Mouse (Mus musculus) limb, embryonic 13.5 days (tissue): ENCODE results near the gene Pdxdc1. TPM values are rescaled to one million over a fixed set of nuclear protein-coding genes. Genes with fewer than 3 reads are reported as not detected.

ENCODE experiments used
- ATAC-seq: fragments of 200-750 bp; cut with Nextera tagmentation; 2 replicates; pipeline ENCODE4 v1.8.0; 2017; ENCODE audit warnings: low read depth, moderate number of reproducible peaks, moderate TSS enrichment; ENCODE audit not compliant: low FRiP score
- H3K27ac ChIP-seq: fragments of 300-500 bp; sonication (generic); 2 replicates; pipeline ENCODE4 v1.5.1; 2015; ENCODE audit warnings: inconsistent platforms, mild to moderate bottlenecking, moderate library complexity
- H3K27me3 ChIP-seq: fragments of 300-500 bp; sonication (generic); 2 replicates; pipeline ENCODE4 v1.6.1; 2015; ENCODE audit warnings: mild to moderate bottlenecking, inconsistent platforms
- H3K36me3 ChIP-seq: fragments of 300-500 bp; sonication (generic); 2 replicates; pipeline ENCODE4 v1.6.1; 2015; ENCODE audit warnings: inconsistent platforms, mild to moderate bottlenecking, moderate library complexity
- H3K4me1 ChIP-seq: fragments of 300-500 bp; sonication (generic); 2 replicates; pipeline ENCODE4 v1.6.1; 2015; ENCODE audit warnings: inconsistent platforms
- H3K4me2 ChIP-seq: fragments of 300-500 bp; sonication (generic); replicated peaks from 2 replicates; pipeline ENCODE4 v1.6.1; 2015; ENCODE audit warnings: inconsistent platforms, mild to moderate bottlenecking, moderate library complexity
- H3K4me3 ChIP-seq: fragments of 300-500 bp; sonication (generic); 2 replicates; pipeline ENCODE4 v1.5.1; 2015; ENCODE audit warnings: moderate library complexity, mild to moderate bottlenecking, inconsistent platforms
- H3K9ac ChIP-seq: fragments of 300-500 bp; sonication (generic); 2 replicates; pipeline ENCODE4 v1.6.1; 2015; ENCODE audit warnings: mild to moderate bottlenecking, inconsistent platforms
- H3K9me3 ChIP-seq: fragments of 300-500 bp; sonication (generic); 2 replicates; pipeline ENCODE4 v1.6.1; 2016; ENCODE audit warnings: inconsistent platforms
- WGBS: fragments of 180-500 bp; shearing (Covaris S2); methylation state at CpG from one replicate; pipeline ENCODE4 v1.1.7; 2015; 5-methylcytosine and 5-hydroxymethylcytosine counted together
- polyA plus RNA-seq: library from polyadenylated mRNA; unstranded; fragments of >200 nt; fragmentation: Nextera tagmentation; extraction: Ambion mirVana; gene quantifications from 2 replicates; pipeline ENCODE4 v1.2.1, GENCODE M21; 2015

The Pdxdc1 gene
- polyA plus RNA-seq, 1 experiment from 2014 or later: 110 TPM

GRCm38 (mm10) chr16:13921063-13921462, 18.1 kb upstream of the Pdxdc1 start:
- no peak overlapping the region for H3K27ac ChIP-seq
- peaks cover 13% of the 10 kb centered on the region; the same call in 1 of the 2 replicates for H3K9me3 ChIP-seq
- WGBS: 87% methylated on average over 6 of the region's 6 CpGs

DNA sequence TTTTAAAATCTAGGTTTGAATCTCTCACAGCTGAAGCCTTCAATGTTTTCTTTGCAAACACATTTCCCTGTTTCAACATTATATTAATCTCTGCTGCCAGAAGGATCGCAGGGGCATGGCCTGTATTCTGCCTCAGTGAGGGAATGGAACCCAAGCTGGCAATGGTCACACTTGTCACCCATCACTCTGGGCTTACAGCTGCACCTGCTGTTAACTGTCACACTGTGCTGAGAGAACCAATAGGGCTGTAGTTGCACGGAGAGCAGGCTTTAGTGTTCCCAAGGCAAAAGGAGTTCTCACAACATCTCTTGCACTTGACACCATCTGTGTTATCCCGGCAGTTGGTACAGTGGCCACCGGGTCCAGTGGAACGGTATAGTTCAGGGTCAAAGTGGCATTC, 17.2 kb upstream of the Pdxdc1 start:
- 89% methylated on average over 5 of the region's 5 CpGs for WGBS
- no peaks in the 10 kb centered on the region for H3K4me1 ChIP-seq
- no peak overlapping the region for H3K27ac ChIP-seq
- peaks cover 7% of the 10 kb centered on the region for H3K36me3 ChIP-seq
- H3K9ac ChIP-seq: no peak overlapping the region
- peaks cover 13% of the 10 kb centered on the region; the same call in 1 of the 2 replicates for H3K9me3 ChIP-seq
- ATAC-seq: no peak
- no peak overlapping the region for H3K4me2 ChIP-seq
- H3K4me3 ChIP-seq: no peak overlapping the region
- H3K27me3 ChIP-seq: no peaks in the 10 kb centered on the region

More at GRCm38 (mm10) chr16:13921063-13921462, 18.1 kb upstream of the Pdxdc1 start:
- Histone ChIP-seq H3K4me3 (no peak overlapping the region), H3K36me3 (peaks cover 6% of the 10 kb centered on the region; the same call in 1 of the 2 replicates), H3K27me3 (no peaks in the 10 kb centered on the region), H3K4me2 (no peak overlapping the region), H3K9ac (no peak overlapping the region), H3K4me1 (no peaks in the 10 kb centered on the region)
- ATAC-seq: no peak

GRCm38 (mm10) chr16:13907297-13907696, 4.4 kb upstream of the Pdxdc1 start:
- Histone ChIP-seq H3K27ac (no peak overlapping the region), H3K9ac (no peak overlapping the region), H3K9me3 (no peaks in the 10 kb centered on the region), H3K4me1 (0 out of 2 replicates have a peak, but pooled peaks cover 4% of the 10 kb centered on the region), H3K4me3 (no peak overlapping the region), H3K4me2 (no peak overlapping the region), H3K27me3 (no peaks in the 10 kb centered on the region), H3K36me3 (no peaks in the 10 kb centered on the region)
- WGBS: 73% methylated on average over 3 of the region's 3 CpGs
- ATAC-seq: no peak

GRCm38 (mm10) chr16:13903488-13903887, 557 bp upstream of the Pdxdc1 start:
- Histone ChIP-seq H3K4me2 (peak overlapping the region; percentile 68), H3K27me3 (no peaks in the 10 kb centered on the region), H3K4me1 (peaks cover 17% of the 10 kb centered on the region), H3K27ac (peak overlapping the region; percentile 83), H3K4me3 (peak overlapping the region; percentile 92), H3K9ac (peak overlapping the region; percentile 97), H3K9me3 (no peaks in the 10 kb centered on the region), H3K36me3 (no peaks in the 10 kb centered on the region)
- WGBS: 4% methylated on average over 8 of the region's 8 CpGs
- peak; percentile 81 for ATAC-seq

GRCm38 (mm10) chr16:13902397-13902831, 517 bp downstream of the Pdxdc1 start:
- Histone ChIP-seq H3K27me3 (no peaks in the 10 kb centered on the region), H3K4me3 (peak overlapping the region; percentile 92), H3K9me3 (no peaks in the 10 kb centered on the region), H3K9ac (peak overlapping the region; percentile 97), H3K4me2 (peak overlapping the region; percentile 68), H3K27ac (peak overlapping the region; percentile 88), H3K4me1 (peaks cover 17% of the 10 kb centered on the region), H3K36me3 (no peaks in the 10 kb centered on the region)
- WGBS: under 1% methylated on average over 30 of the region's 30 CpGs
- no peak; the same call in 1 of the 2 replicates for ATAC-seq

- no peaks in the 10 kb centered on the region for H3K36me3 ChIP-seq
- ATAC-seq: no peak
- no peaks in the 10 kb centered on the region for H3K27me3 ChIP-seq
- no peak overlapping the region for H3K27ac ChIP-seq
- no peak overlapping the region for H3K4me3 ChIP-seq
- H3K9me3 ChIP-seq: no peaks in the 10 kb centered on the region
- H3K4me2 ChIP-seq: no peak overlapping the region
- peaks cover 27% of the 10 kb centered on the region for H3K4me1 ChIP-seq
- no peak overlapping the region for H3K9ac ChIP-seq
- 42% methylated on average over 2 of the region's 2 CpGs for WGBS
Measured at GRCm38 (mm10) chr16:13898981-13899380, 4.0 kb downstream of the Pdxdc1 start.

DNA sequence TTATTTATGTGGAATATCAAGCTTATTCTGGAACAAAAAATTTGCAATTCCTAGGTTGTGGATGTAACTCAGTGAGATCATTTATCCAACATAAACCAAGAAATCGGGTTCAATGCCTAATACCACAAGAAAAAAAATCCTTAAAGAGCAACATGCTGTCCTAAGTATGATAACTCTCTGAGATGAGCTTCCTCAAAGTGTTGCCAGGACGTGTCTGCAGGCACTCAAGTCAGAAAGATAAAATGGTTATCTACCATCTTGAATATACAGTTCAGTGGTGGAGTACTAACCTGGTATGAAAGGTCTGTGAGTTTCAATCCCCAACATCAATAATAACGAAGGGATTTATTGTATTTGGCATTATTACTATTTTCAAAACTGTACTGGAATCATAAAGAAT, 6.6 kb downstream of the Pdxdc1 start:
- peaks cover 16% of the 10 kb centered on the region for H3K4me1 ChIP-seq
- no peaks in the 10 kb centered on the region for H3K9me3 ChIP-seq
- ATAC-seq: no peak
- H3K9ac ChIP-seq: no peak overlapping the region
- no peak overlapping the region for H3K4me3 ChIP-seq
- 85% methylated on average over 3 of the region's 3 CpGs for WGBS
- no peaks in the 10 kb centered on the region for H3K27me3 ChIP-seq
- H3K4me2 ChIP-seq: no peak overlapping the region
- no peak overlapping the region for H3K27ac ChIP-seq
- H3K36me3 ChIP-seq: no peaks in the 10 kb centered on the region

GRCm38 (mm10) chr16:13895740-13896139, 7.2 kb downstream of the Pdxdc1 start:
- H3K9me3 ChIP-seq: no peaks in the 10 kb centered on the region
- H3K4me2 ChIP-seq: no peak overlapping the region
- no peak overlapping the region for H3K4me3 ChIP-seq
- no peak for ATAC-seq
- WGBS: 92% methylated on average over 3 of the region's 3 CpGs
- no peaks in the 10 kb centered on the region for H3K36me3 ChIP-seq
- no peak overlapping the region for H3K27ac ChIP-seq
- no peak overlapping the region for H3K9ac ChIP-seq
- peaks cover 11% of the 10 kb centered on the region; the same call in 1 of the 2 replicates for H3K4me1 ChIP-seq
- no peaks in the 10 kb centered on the region for H3K27me3 ChIP-seq

DNA sequence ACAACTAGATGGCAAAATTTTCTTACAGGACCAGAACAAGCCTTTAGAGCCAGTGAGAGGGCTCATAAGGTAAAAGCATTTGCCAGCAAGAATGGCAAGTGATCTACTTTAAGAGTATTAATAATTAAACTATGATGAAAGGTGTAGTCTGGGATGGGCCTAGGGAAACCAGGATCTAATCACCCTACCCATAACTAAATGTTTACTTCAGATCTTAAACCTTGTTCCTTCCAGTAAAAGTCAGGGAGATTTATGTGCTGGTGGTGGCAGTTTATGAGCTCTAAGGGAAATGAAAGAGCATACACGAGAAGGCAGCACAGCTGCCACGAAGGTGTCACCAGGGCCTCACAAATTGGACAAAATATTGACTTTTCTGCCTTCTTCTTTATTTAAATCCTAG, 8.8 kb downstream of the Pdxdc1 start:
- no peaks in the 10 kb centered on the region for H3K36me3 ChIP-seq
- no peaks in the 10 kb centered on the region for H3K9me3 ChIP-seq
- no peak overlapping the region; the same call in 1 of the 2 replicates for H3K9ac ChIP-seq
- no peak overlapping the region for H3K4me2 ChIP-seq
- H3K4me3 ChIP-seq: no peak overlapping the region
- no peak for ATAC-seq
- 12% methylated on average over 2 of the region's 2 CpGs for WGBS
- H3K4me1 ChIP-seq: peaks cover 11% of the 10 kb centered on the region; the same call in 1 of the 2 replicates
- H3K27me3 ChIP-seq: no peaks in the 10 kb centered on the region
- no peak overlapping the region for H3K27ac ChIP-seq

- ATAC-seq: no peak
- Histone ChIP-seq H3K9me3 (no peaks in the 10 kb centered on the region), H3K4me3 (no peak overlapping the region), H3K27ac (no peak overlapping the region), H3K4me1 (peaks cover 11% of the 10 kb centered on the region; the same call in 1 of the 2 replicates), H3K4me2 (no peak overlapping the region), H3K27me3 (no peaks in the 10 kb centered on the region), H3K9ac (no peak overlapping the region), H3K36me3 (no peaks in the 10 kb centered on the region)
Measured at GRCm38 (mm10) chr16:13892850-13893249, 10.1 kb downstream of the Pdxdc1 start.

DNA sequence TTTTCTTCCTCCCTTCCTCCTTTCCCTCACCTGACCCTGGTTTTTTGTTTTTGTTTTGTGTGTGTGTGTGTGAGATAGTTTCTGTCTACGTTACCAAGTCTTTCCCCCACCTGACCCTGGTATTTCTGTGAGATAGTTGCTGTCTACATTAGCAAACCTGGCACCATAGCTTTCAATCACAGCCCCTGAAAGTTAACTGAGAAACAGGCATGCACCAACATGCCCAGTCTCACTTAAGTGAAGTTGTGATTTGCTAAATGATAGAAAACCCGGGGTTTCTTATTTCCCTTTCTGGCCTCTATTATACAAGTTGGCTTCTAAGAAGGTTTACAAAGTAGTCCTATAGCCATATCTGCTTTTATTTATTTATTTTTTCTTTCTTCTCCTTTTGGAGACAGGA, 12.5 kb downstream of the Pdxdc1 start:
- peaks cover 11% of the 10 kb centered on the region; the same call in 1 of the 2 replicates for H3K4me1 ChIP-seq
- 68% methylated on average over 2 of the region's 2 CpGs for WGBS
- H3K9ac ChIP-seq: no peak overlapping the region
- no peaks in the 10 kb centered on the region for H3K36me3 ChIP-seq
- no peak overlapping the region for H3K27ac ChIP-seq
- ATAC-seq: no peak
- no peaks in the 10 kb centered on the region for H3K9me3 ChIP-seq
- no peak overlapping the region for H3K4me3 ChIP-seq
- H3K4me2 ChIP-seq: no peak overlapping the region
- no peaks in the 10 kb centered on the region for H3K27me3 ChIP-seq

DNA sequence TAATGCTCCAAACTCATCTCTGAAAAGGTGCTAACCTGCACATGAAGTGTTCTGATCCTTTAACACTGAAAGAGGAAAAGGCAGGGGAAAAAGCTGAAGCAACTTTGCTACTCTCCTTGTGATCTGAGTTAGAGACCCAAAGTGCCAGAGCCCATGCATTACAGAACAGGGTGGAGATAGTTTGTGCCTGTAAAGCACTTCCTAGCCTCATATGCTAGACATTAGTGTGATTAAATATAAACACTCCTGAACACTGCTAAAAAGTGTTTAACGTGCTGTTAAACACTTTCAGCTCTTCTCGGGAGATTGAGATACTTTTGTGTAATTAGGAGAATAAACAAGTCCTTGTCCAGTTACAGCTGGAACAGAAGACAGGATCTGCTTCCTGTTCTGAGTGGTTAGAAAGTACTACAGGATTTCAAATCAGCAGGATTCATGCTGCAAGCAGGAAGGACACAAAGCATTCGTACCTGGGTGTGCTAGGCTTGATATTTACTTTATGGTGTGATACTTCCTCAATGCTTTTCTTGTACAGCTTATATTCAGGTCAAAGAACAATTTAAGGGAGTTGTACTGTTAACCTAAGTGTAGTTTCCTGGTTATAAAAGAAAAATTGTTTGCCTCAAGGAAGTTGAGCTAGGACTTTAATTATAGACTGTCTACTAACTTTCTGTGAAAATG, 19.7 kb downstream of the Pdxdc1 start:
- 24% methylated on average over 3 of the region's 3 CpGs for WGBS
- H3K27ac ChIP-seq: no peak overlapping the region
- H3K9ac ChIP-seq: no peak overlapping the region
- H3K4me2 ChIP-seq: no peak overlapping the region
- no peaks in the 10 kb centered on the region for H3K4me1 ChIP-seq
- no peak for ATAC-seq
- no peaks in the 10 kb centered on the region for H3K9me3 ChIP-seq
- H3K36me3 ChIP-seq: peaks cover 22% of the 10 kb centered on the region
- H3K4me3 ChIP-seq: no peak overlapping the region
- no peaks in the 10 kb centered on the region for H3K27me3 ChIP-seq

DNA sequence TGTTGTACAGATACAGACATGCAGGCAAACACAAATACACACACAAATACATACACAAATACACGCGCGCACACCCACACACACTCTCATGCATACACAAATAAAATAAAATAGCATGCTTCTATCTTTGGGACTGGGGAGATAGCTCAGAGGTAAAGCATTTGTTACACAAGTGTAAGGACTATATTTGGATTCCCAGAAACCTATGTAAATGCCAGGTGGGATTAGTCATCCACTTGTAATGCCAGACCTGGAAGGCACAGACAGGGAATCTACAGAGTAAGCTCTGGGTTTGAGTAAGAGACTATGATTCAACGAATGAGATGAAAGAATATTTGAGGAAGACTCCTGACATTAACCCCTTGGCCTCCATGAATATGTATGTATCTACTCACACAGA, 27.4 kb downstream of the Pdxdc1 start:
- ATAC-seq: no peak
- WGBS: 94% methylated on average over 4 of the region's 4 CpGs
- Histone ChIP-seq H3K9ac (no peak overlapping the region), H3K36me3 (peaks cover 72% of the 10 kb centered on the region), H3K27ac (no peak overlapping the region), H3K9me3 (no peaks in the 10 kb centered on the region), H3K4me2 (no peak overlapping the region), H3K4me1 (no peaks in the 10 kb centered on the region), H3K27me3 (no peaks in the 10 kb centered on the region), H3K4me3 (no peak overlapping the region)
